Mouse (Mus musculus) kidney, embryonic 15.5 days (tissue): ENCODE measurements at regions not wholly inside any gene's neighbourhood (a gene's known extent, or its start where the extent isn't known, plus 50 kb on each side); places are given as distances from the start of the nearest gene placed in this dataset.
A peak's percentile ranks its signal among the peaks of the same experiment; 100 is the strongest.
"Not testable (repeated sequence)": the region's sequence is repeated elsewhere in the genome, so short reads cannot be mapped to it uniquely, and the experiment has no call there.

ENCODE experiments used
- ATAC-seq: fragments of 200-750 bp; cut with Nextera tagmentation; replicated peaks from 2 replicates; pipeline ENCODE4 v1.8.0; 2017; ENCODE audit warnings: moderate TSS enrichment; ENCODE audit not compliant: low FRiP score
- H3K27ac ChIP-seq: fragments of 300-500 bp; sonication (generic); 2 replicates; pipeline ENCODE4 v1.5.1; 2015; ENCODE audit warnings: mild to moderate bottlenecking, inconsistent platforms
- H3K27me3 ChIP-seq: fragments of 300-500 bp; sonication (generic); 2 replicates; pipeline ENCODE4 v1.6.1; 2015; ENCODE audit warnings: inconsistent platforms
- H3K36me3 ChIP-seq: fragments of 300-500 bp; sonication (generic); 2 replicates; pipeline ENCODE4 v1.6.1; 2015; ENCODE audit warnings: inconsistent platforms
- H3K4me1 ChIP-seq: fragments of 300-500 bp; sonication (generic); 2 replicates; pipeline ENCODE4 v1.6.1; 2015; ENCODE audit warnings: inconsistent platforms
- H3K4me2 ChIP-seq: fragments of 300-500 bp; sonication (generic); 2 replicates; pipeline ENCODE4 v1.6.1; 2015; ENCODE audit warnings: moderate library complexity, mild to moderate bottlenecking, inconsistent platforms
- H3K4me3 ChIP-seq: fragments of 300-500 bp; sonication (generic); replicated peaks from 2 replicates; pipeline ENCODE4 v1.5.1; 2015; ENCODE audit warnings: mild to moderate bottlenecking, inconsistent platforms
- H3K9ac ChIP-seq: fragments of 300-500 bp; sonication (generic); 2 replicates; pipeline ENCODE4 v1.6.1; 2015; ENCODE audit warnings: mild to moderate bottlenecking, inconsistent platforms
- H3K9me3 ChIP-seq: fragments of 300-500 bp; sonication (generic); replicated peaks from 2 replicates; pipeline ENCODE4 v1.6.1; 2016; ENCODE audit warnings: inconsistent platforms
- WGBS: fragments of 180-500 bp; shearing (Covaris S2); methylation state at CpG from one replicate; pipeline ENCODE4 v1.1.7; 2015; ENCODE audit warnings: mixed read lengths; 5-methylcytosine and 5-hydroxymethylcytosine counted together

GRCm38 (mm10) chr10:20838685-20839425, 113.5 kb upstream of the Ahi1 start:
- no peak overlapping the region for H3K4me2 ChIP-seq
- peaks cover 23% of the 10 kb centered on the region for H3K4me1 ChIP-seq
- H3K27ac ChIP-seq, result peak overlapping the region; percentile 32
- H3K36me3 ChIP-seq, result no peaks in the 10 kb centered on the region
- no peak for ATAC-seq
- H3K9me3 ChIP-seq, result no peaks in the 10 kb centered on the region
- H3K9ac ChIP-seq, result no peak overlapping the region
- H3K27me3 ChIP-seq, result no peaks in the 10 kb centered on the region
- WGBS, result 37% methylated on average over 8 of the region's 8 CpGs
- no peak overlapping the region for H3K4me3 ChIP-seq

- not testable (repeated sequence) for H3K4me3 ChIP-seq, ATAC-seq, H3K36me3 ChIP-seq, H3K4me2 ChIP-seq, H3K27me3 ChIP-seq, H3K9ac ChIP-seq, H3K9me3 ChIP-seq
- Histone ChIP-seq H3K4me1 (peaks cover 18% of the 10 kb centered on the region), H3K27ac (peak overlapping the region; percentile 64)
- WGBS, result 63% methylated on average over 4 of the region's 4 CpGs
Observed at GRCm38 (mm10) chr10:20836816-20837215, 111.9 kb upstream of the Pde7b start.

- Histone ChIP-seq H3K9me3 (no peaks in the 10 kb centered on the region), H3K9ac (no peak overlapping the region), H3K27ac (no peak overlapping the region), H3K4me1 (peaks cover 15% of the 10 kb centered on the region), H3K36me3 (no peaks in the 10 kb centered on the region), H3K4me2 (no peak overlapping the region), H3K27me3 (no peaks in the 10 kb centered on the region), H3K4me3 (no peak overlapping the region)
- 90% methylated on average over 11 of the region's 11 CpGs for WGBS
- ATAC-seq, result no peak
Observed at GRCm38 (mm10) chr10:20834806-20835575, 110.1 kb upstream of the Pde7b start.

DNA sequence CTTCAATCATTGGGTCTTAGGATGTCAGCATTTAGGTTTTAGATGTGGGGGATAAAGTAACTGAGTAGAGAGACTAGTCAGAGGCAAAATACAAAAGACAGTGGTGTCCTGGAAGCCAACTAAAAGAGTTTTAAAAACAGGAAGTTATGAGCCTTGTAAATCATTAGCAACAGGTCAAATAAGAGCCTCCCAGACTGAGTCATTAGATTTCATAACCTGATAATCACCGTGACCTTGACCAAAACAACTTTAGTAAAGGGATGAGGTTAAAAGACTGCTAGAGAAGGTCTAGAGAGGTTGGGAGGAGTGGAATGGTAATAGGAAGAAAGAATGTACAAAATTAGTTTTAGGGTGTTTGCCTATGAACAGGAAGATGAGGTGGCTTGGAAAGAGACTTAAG, 103.4 kb upstream of the Pde7b start:
- no peak overlapping the region for H3K4me3 ChIP-seq
- H3K27me3 ChIP-seq, result no peaks in the 10 kb centered on the region
- 0 out of 2 replicates have a peak, but pooled peaks cover 2% of the 10 kb centered on the region for H3K4me1 ChIP-seq
- no peaks in the 10 kb centered on the region for H3K36me3 ChIP-seq
- WGBS, result 39% methylated on average over 1 of the region's 1 CpGs
- H3K4me2 ChIP-seq, result no peak overlapping the region
- no peak overlapping the region for H3K27ac ChIP-seq
- no peak for ATAC-seq
- H3K9ac ChIP-seq, result no peak overlapping the region
- no peaks in the 10 kb centered on the region for H3K9me3 ChIP-seq

DNA sequence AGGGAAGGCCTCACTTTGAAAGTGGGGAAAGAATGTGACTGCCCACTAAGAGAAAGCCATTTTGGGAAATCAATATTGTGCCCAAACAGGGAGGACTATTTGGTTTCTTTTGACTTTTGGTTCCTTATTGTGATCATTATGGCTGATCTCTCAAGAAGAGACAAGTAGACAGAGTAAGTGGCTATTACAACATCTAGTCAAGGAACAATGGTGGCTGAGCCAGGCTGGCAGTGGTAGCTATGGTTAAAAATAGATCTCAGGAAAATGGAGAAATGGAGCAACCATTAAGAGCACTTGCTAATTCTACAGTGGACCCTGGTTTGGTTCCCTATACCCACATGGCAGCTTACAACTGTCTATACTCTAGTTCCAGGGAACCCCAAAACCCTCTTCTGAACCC, 102.6 kb upstream of the Pde7b start:
- no peak for ATAC-seq
- H3K27me3 ChIP-seq, result no peaks in the 10 kb centered on the region

DNA sequence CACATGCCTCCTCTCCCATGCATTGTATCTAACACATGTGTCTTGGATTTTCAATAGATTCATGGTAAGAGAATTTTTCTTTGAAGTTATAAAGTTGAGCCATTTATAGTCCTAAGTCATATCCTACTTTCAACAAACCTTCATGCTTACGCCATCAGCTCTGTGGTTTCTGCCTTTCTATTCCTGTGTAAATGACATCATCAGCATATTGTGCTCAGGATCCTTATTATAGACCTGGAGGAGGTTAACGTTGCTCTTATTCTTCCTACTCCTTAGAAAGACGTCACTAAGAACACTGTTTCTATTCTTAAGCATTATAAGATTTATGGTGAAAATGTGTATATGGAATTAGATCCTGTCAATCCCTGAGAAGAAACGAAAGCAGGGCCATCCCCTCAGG, 93.7 kb upstream of the Pde7b start:
- Histone ChIP-seq H3K27ac (no peak overlapping the region), H3K4me3 (no peak overlapping the region), H3K4me1 (no peaks in the 10 kb centered on the region), H3K36me3 (no peaks in the 10 kb centered on the region), H3K27me3 (no peaks in the 10 kb centered on the region), H3K9me3 (no peaks in the 10 kb centered on the region), H3K4me2 (no peak overlapping the region), H3K9ac (no peak overlapping the region)
- ATAC-seq, result no peak
- 57% methylated on average over 4 of the region's 4 CpGs for WGBS

More for the DNA sequence above, 102.6 kb upstream of the Pde7b start:
- H3K4me1 ChIP-seq, result 0 out of 2 replicates have a peak, but pooled peaks cover 2% of the 10 kb centered on the region
- no peak overlapping the region for H3K27ac ChIP-seq
- H3K4me2 ChIP-seq, result no peak overlapping the region
- no peak overlapping the region for H3K4me3 ChIP-seq
- no peaks in the 10 kb centered on the region for H3K36me3 ChIP-seq
- H3K9me3 ChIP-seq, result no peaks in the 10 kb centered on the region
- H3K9ac ChIP-seq, result no peak overlapping the region

DNA sequence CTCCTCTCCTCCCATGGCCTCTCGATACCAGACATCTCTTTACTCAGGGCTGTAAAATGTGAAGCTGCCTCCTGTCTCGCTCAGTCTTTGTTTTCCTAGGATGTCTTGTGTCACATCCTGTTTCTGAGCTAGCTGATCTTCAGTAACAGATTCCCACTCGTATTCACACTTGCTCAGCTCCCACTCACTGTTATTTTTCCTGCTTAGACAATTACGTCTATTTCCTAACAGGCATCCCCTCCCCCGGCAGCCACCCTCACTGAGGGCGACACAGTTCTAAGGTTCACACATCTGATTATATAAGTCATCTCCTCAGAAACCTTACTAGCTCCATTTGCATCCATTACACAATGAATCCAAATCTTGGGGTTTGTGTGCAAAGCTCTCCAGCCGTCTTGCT, 74.9 kb upstream of the Pde7b start:
- H3K9ac ChIP-seq, result no peak overlapping the region
- no peak for ATAC-seq
- H3K4me1 ChIP-seq, result no peaks in the 10 kb centered on the region
- no peaks in the 10 kb centered on the region for H3K27me3 ChIP-seq
- H3K4me2 ChIP-seq, result no peak overlapping the region
- H3K9me3 ChIP-seq, result no peaks in the 10 kb centered on the region
- no peaks in the 10 kb centered on the region for H3K36me3 ChIP-seq
- no peak overlapping the region for H3K27ac ChIP-seq
- no peak overlapping the region for H3K4me3 ChIP-seq
- WGBS, result 25% methylated on average over 7 of the region's 7 CpGs

DNA sequence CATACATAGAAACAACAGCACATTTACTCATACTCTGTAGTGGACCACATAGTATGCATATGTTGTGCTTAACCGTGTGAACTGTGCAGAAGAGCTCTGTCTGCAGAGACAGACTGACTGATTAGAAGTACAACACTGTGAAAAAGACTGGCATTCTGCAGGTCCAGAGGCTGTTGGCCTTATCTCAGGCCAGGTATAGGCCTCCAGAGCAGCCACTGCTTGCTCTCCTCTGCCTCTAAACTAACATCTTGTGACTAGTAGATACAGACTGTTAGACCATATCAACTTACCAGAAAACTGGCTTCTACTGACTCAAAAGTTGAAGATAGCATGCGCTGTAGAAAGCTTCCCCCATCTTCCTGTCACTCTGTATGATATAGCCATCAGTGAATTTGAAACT, 73.5 kb upstream of the Pde7b start:
- no peaks in the 10 kb centered on the region for H3K4me1 ChIP-seq
- H3K27ac ChIP-seq, result no peak overlapping the region
- WGBS, result 86% methylated on average over 2 of the region's 2 CpGs
- H3K27me3 ChIP-seq, result no peaks in the 10 kb centered on the region
- H3K9ac ChIP-seq, result no peak overlapping the region
- ATAC-seq, result no peak
- H3K4me2 ChIP-seq, result no peak overlapping the region
- H3K9me3 ChIP-seq, result no peaks in the 10 kb centered on the region
- no peak overlapping the region for H3K4me3 ChIP-seq
- no peaks in the 10 kb centered on the region for H3K36me3 ChIP-seq

DNA sequence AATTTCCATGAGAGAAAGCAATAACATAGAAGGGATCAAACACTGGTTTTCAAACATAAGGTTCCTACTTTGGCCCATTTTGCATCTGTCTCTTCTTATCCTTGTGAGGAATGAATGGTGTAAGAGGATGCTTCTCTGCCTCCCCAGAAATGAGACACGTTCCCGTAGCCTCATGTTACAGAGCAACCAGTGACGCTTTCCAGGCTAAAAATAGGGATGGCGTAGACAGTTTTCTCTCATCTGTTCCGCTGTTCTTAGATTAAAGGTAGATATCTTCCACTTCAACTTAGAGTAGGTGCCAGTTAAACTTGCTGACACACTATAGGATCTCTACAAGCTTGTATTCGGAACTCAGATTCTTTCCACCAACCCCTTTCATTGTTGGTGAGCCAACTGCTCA, 69.1 kb upstream of the Pde7b start:
- Histone ChIP-seq H3K4me2 (no peak overlapping the region), H3K27me3 (no peaks in the 10 kb centered on the region), H3K36me3 (no peaks in the 10 kb centered on the region), H3K4me1 (no peaks in the 10 kb centered on the region), H3K9me3 (no peaks in the 10 kb centered on the region), H3K4me3 (no peak overlapping the region), H3K9ac (no peak overlapping the region), H3K27ac (no peak overlapping the region)
- ATAC-seq, result no peak
- 78% methylated on average over 6 of the region's 6 CpGs for WGBS

DNA sequence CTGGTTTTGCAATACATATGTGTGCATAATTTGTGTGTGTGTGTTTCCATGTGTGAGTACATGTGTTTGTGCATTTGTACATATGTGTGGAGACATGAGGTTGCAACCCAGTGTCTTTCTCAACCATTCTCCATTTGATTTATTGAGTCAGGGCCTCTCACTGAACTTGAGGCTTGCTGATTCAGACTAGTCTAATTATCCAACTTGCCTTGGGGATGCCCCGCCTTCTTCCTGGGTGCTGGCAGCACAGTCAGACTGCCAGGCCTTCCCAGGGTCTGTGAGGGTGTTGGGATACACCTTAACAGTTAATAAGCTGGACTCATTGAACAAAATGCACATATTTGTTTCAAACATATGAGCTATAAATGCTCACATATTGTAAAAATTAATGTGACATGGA, 56.1 kb upstream of the Pde7b start:
- no peaks in the 10 kb centered on the region for H3K36me3 ChIP-seq
- no peak overlapping the region for H3K4me3 ChIP-seq
- H3K27me3 ChIP-seq, result no peaks in the 10 kb centered on the region
- H3K4me2 ChIP-seq, result no peak overlapping the region
- no peaks in the 10 kb centered on the region for H3K4me1 ChIP-seq
- no peak for ATAC-seq
- no peak overlapping the region for H3K27ac ChIP-seq
- H3K9ac ChIP-seq, result no peak overlapping the region
- WGBS, result 95% methylated on average over 1 of the region's 1 CpGs
- no peaks in the 10 kb centered on the region for H3K9me3 ChIP-seq

GRCm38 (mm10) chr10:20776640-20777413, 51.9 kb upstream of the Pde7b start:
- no peaks in the 10 kb centered on the region for H3K27me3 ChIP-seq
- no peak overlapping the region for H3K4me2 ChIP-seq
- H3K9ac ChIP-seq, result no peak overlapping the region
- H3K36me3 ChIP-seq, result no peaks in the 10 kb centered on the region
- no peaks in the 10 kb centered on the region for H3K9me3 ChIP-seq
- no peak overlapping the region for H3K4me3 ChIP-seq
- H3K27ac ChIP-seq, result no peak overlapping the region
- H3K4me1 ChIP-seq, result no peaks in the 10 kb centered on the region
- ATAC-seq, result no peak
- 73% methylated on average over 11 of the region's 11 CpGs for WGBS

DNA sequence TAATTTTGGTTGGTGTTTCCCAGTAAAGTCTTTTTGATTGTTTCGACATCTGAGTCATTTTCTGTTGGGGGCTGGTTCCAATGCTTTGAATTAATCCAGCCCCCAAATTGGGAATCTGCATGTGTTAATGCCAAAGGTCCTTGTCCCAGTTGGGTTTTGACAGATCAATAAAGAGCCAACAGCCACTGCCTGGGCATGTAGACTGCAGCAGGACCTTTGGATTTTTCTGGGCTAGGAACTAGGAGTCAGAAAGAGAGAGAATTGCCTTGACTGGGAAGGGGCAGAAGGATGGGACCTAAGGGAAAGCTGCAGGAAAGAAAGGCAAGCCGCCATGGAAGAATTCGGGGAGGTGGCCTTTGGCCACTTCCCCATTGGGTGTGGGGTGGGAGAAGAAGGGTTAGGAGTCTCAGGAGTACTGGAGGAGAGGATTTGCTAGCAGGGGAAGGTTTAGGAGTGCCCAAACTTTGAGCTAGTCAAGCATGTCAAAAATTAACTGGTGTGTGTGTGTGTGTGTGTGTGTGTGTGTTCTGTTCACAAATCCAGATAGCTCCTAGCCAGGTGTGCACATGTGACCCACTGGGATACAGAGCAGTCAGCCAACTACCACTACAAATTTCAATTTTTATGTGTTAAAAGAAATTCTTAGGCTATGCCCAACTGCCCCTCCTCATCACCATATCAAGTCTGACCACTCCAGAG, 51.0 kb upstream of the Pde7b start:
- Histone ChIP-seq H3K36me3 (no peaks in the 10 kb centered on the region), H3K4me1 (no peaks in the 10 kb centered on the region), H3K9ac (no peak overlapping the region), H3K27me3 (no peaks in the 10 kb centered on the region), H3K9me3 (no peaks in the 10 kb centered on the region), H3K4me3 (no peak overlapping the region), H3K4me2 (no peak overlapping the region), H3K27ac (no peak overlapping the region)
- WGBS, result 91% methylated on average over 3 of the region's 3 CpGs
- no peak for ATAC-seq
